Mouse (Mus musculus): ENCODE measurements around the gene Mat1a. TPM values are rescaled to one million over a fixed set of nuclear protein-coding genes. Genes with fewer than 3 reads are reported as not detected.
A peak's percentile ranks its signal among the peaks of the same experiment; 100 is the strongest.

Mat1a gene
- polyA plus RNA-seq, 1 experiment from 2014 or later = not detected

DNA sequence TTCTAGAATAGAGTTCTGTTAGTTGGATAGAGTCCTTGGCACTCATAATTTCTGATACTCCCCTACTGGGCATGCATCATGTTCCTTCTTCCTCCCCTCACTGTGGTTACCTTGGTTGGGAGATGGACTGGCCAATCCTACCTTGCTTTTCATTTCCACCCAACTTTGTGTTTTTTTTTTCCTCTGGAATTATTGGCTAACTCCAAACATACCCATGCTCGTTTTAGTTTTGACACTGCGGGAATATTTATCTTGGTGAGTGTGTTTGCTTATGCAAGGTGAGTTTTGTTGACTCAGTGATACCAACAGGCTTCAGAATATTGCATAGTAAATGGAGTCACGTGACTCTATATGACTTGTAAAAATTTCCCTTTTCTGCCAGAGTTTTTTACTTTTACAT lies 4.1 kb upstream of the Mat1a start:
- Histone ChIP-seq H3K9me3 (no peaks in the 10 kb centered on the region), H3K27me3 (ENCODE audit: poor library complexity, severe bottlenecking) (no peaks in the 10 kb centered on the region), H3K4me1 (no peaks in the 10 kb centered on the region), H3K4me3 (no peak overlapping the region), H3K27ac (no peak overlapping the region), H3K36me3 (replicated peaks) (no peaks in the 10 kb centered on the region)
- WGBS = 90% methylated on average over 3 of the region's 3 CpGs
- no peak for DNase-seq (ENCODE audit: extremely low spot score, low spot score)

DNA sequence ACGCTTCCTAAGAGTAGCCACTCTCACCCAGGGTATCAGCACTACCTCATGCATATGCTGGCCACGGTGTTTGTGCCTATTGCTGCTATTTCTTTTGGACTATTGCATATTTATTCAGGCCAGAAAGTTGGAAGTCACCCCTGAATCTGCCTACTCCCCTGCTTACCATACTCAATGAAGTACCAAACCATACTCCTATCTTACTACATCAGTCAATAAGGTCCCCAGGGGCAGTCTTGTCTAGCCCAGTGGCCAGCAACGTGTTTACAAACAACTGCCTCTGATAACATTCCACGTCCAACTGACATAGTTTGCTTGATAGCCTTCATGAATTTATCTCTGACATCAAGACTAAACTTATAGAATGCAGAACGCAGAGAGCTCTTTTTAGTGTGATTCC lies 3.6 kb upstream of the Mat1a start:
- Histone ChIP-seq H3K27ac (no peak overlapping the region), H3K4me1 (no peaks in the 10 kb centered on the region), H3K9me3 (no peaks in the 10 kb centered on the region), H3K27me3 (ENCODE audit: poor library complexity, severe bottlenecking) (no peaks in the 10 kb centered on the region), H3K4me3 (no peak overlapping the region), H3K36me3 (replicated peaks) (no peaks in the 10 kb centered on the region)
- no peak for DNase-seq (ENCODE audit: extremely low spot score, low spot score)
- 90% methylated on average over 5 of the region's 5 CpGs for WGBS

DNA sequence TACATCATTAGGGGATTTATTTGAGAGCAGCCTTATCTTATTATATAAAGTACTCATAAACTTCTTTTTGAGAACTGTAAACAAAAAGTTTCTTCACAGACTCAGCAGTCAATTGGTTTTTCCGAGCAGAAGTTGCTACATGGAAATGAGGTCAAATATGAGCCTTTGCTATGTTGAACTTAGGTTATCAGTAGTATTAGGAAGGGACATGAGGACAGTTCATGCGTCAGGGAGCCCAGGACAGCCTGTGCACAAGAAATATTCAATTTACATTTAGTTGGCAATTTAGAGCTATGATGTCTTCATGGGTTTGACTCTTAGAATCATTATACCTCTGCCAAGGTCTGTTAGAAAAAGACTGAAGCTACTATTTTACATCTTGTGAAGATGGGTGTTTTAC lies 2.6 kb upstream of the Mat1a start:
- Histone ChIP-seq H3K36me3 (replicated peaks) (no peaks in the 10 kb centered on the region), H3K4me3 (no peak overlapping the region), H3K27ac (no peak overlapping the region), H3K9me3 (no peaks in the 10 kb centered on the region), H3K4me1 (no peaks in the 10 kb centered on the region), H3K27me3 (ENCODE audit: poor library complexity, severe bottlenecking) (no peaks in the 10 kb centered on the region)
- WGBS = 83% methylated on average over 2 of the region's 2 CpGs
- DNase-seq (ENCODE audit: extremely low spot score, low spot score) = no peak

DNA sequence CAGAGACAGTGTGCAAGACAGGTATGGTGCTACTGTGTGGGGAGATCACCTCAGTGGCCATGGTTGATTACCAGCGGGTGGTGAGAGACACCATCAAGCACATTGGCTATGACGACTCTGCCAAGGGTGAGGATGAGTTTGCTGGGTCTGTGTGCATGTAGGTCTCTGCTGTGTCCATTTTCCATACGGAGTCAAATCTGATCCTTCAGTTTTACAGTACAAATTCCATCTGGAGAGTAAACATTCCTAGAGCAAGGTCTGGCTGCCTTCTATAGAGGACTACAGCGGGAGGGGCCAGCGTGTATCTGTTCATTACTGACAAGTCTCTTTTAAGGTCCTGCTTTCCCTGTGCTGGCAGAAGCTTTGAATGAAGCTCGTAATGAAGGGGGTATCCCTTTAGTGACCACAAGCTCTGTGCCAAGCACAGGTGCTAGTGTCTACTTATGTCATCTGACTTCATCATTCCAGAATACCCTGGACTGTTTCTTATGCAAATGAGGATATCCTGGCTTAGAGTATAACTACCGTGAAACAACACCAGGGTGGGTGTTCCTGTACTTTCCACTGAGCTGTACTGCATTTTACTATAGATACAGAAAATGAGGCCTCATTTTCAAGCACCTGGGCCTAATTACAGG lies 6.3 kb downstream of the Mat1a start:
- no peak overlapping the region for H3K27ac ChIP-seq
- no peaks in the 10 kb centered on the region for H3K27me3 ChIP-seq (ENCODE audit: poor library complexity, severe bottlenecking)
- no peaks in the 10 kb centered on the region for H3K36me3 ChIP-seq (replicated peaks)
- no peak overlapping the region for H3K4me3 ChIP-seq
- no peak for DNase-seq (ENCODE audit: extremely low spot score, low spot score)
- H3K4me1 ChIP-seq = no peaks in the 10 kb centered on the region
- no peaks in the 10 kb centered on the region for H3K9me3 ChIP-seq
- 88% methylated on average over 7 of the region's 7 CpGs for WGBS

DNA sequence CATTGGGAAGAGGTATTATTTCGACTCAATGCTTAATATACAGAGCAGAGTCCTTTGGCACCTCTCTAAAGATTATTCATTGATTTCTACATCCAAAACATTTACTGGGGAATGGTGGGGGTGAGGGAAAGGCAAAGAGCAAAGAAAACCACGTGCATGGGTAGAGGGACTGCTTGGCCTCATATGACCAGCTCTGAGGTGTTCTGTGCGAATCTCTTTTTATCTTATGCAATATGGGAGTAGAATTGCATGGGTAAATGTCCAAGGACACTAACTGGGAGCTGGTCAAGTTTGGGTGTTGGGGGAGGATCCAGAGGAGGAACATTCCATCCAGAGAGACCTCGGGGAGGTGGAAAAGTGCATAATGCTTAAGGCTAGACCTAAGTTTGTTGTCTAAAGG lies 8.1 kb downstream of the Mat1a start:
- no peak for DNase-seq (ENCODE audit: extremely low spot score, low spot score)
- H3K4me3 ChIP-seq = no peak overlapping the region
- 74% methylated on average over 4 of the region's 4 CpGs for WGBS
- H3K4me1 ChIP-seq = no peaks in the 10 kb centered on the region
- H3K27ac ChIP-seq = no peak overlapping the region
- no peaks in the 10 kb centered on the region for H3K36me3 ChIP-seq (replicated peaks)
- no peaks in the 10 kb centered on the region for H3K9me3 ChIP-seq
- H3K27me3 ChIP-seq (ENCODE audit: poor library complexity, severe bottlenecking) = no peaks in the 10 kb centered on the region

DNA sequence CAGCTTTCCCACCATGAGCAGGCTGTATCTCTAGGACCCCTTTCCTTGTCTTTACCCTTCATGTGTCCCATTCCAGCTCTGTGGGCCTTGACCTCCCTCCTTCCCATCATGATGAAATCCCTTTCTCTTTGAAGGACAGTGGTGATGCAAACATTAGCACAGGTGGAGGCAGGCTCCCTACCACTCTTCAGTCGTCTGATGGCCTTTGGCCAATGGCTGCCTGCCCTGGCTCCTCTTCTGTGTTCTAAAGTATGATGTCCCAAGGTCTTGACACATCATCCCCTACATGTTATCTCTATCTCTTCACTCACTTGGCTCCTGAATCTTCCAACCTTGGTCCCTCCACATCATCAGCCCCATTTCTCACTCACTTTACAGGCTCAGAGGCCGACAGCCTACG lies 11.4 kb downstream of the Mat1a start:
- no peaks in the 10 kb centered on the region for H3K36me3 ChIP-seq (replicated peaks)
- H3K27ac ChIP-seq = no peak overlapping the region
- H3K4me3 ChIP-seq = no peak overlapping the region
- DNase-seq (ENCODE audit: extremely low spot score, low spot score) = no peak
- H3K27me3 ChIP-seq (ENCODE audit: poor library complexity, severe bottlenecking) = no peaks in the 10 kb centered on the region
- WGBS = 77% methylated on average over 3 of the region's 3 CpGs
- H3K9me3 ChIP-seq = no peaks in the 10 kb centered on the region
- no peaks in the 10 kb centered on the region for H3K4me1 ChIP-seq

DNA sequence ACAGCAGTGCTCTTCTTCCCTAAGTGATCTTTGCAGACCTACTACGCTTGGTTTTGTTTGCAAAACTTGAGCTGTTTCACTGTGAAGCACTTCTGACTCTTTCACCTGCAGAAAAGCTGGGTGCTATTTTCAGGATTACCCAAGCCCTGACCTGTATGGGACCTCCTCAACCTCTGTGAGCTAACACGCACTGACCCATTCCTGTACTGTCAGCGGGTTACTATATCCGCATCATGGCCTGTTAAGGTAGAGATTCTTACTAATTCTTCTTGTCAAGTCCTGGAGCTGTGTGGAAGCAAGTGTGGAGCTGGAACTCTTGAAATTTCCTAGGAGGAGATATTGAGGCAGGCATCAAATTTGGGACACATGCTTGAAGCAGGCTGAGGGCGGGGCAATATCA lies 19.8 kb downstream of the Mat1a start:
- 91% methylated on average over 5 of the region's 5 CpGs for WGBS

DNA sequence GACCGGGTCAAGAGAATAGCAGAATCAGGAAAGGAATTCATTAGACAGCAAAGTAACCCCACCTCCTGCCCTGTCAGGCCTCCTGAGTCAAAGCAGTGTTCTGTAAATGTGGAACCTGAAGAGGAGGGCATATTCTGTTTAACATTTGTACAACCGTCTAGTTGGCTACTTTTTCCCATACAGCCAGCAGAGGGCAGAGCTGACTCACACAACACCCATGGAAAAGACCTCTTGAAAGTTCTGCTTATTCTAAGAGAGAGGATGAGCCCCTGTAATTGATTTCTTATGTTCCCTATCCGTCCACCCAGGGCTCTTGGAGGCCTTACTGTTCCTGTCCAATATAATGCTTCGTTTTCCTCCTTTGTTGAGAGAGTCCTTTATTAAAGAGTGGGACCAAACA lies 23.2 kb downstream of the Mat1a start:
- no peaks in the 10 kb centered on the region for H3K9me3 ChIP-seq
- 20% methylated on average over 4 of the region's 4 CpGs for WGBS
- H3K4me3 ChIP-seq = no peak overlapping the region
- no peaks in the 10 kb centered on the region for H3K27me3 ChIP-seq (ENCODE audit: poor library complexity, severe bottlenecking)
- H3K4me1 ChIP-seq = no peaks in the 10 kb centered on the region
- no peak overlapping the region for H3K27ac ChIP-seq
- no peaks in the 10 kb centered on the region for H3K36me3 ChIP-seq (replicated peaks)
- DNase-seq (ENCODE audit: extremely low spot score, low spot score) = peak; percentile 31

More for the DNA sequence above, 19.8 kb downstream of the Mat1a start:
- Histone ChIP-seq H3K9me3 (no peaks in the 10 kb centered on the region), H3K4me3 (no peak overlapping the region), H3K36me3 (replicated peaks) (no peaks in the 10 kb centered on the region), H3K4me1 (no peaks in the 10 kb centered on the region), H3K27me3 (ENCODE audit: poor library complexity, severe bottlenecking) (no peaks in the 10 kb centered on the region), H3K27ac (no peak overlapping the region)
- DNase-seq (ENCODE audit: extremely low spot score, low spot score) = no peak

DNA sequence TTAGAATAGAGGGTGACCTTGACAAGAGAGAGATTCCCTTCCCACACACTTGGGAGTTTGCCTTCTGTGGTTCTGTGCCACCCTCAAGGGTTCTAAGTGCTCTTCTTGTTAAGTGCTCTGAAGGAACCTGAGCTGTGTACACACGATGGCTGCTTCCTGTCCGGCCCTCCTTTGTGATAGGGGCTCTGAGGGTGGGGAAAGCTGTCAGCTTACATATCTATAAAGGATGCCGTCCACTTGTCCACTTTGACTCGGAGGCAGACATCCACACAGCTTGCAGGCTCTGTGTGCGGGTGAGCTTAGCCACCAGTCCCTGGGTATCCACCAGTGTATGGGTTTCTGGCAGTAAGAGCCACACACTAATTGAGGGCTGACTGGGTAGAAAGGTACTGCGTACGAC lies 26.7 kb downstream of the Mat1a start, which contains the start of gene Sftpa1:
TSS of gene Sftpa1 (plus strand) at position 243 of the 400 bp plus-strand sequence.
- no peak for DNase-seq (ENCODE audit: extremely low spot score, low spot score)
- Histone ChIP-seq H3K27me3 (ENCODE audit: poor library complexity, severe bottlenecking) (no peaks in the 10 kb centered on the region), H3K4me3 (no peak within 1 kb of the TSS), H3K9me3 (no peaks in the 10 kb centered on the region), H3K36me3 (replicated peaks) (no peaks in the 10 kb centered on the region), H3K4me1 (no peaks in the 10 kb centered on the region), H3K27ac (no peak within 1 kb of the TSS)
- 90% methylated on average over 7 of the region's 7 CpGs for WGBS

DNA sequence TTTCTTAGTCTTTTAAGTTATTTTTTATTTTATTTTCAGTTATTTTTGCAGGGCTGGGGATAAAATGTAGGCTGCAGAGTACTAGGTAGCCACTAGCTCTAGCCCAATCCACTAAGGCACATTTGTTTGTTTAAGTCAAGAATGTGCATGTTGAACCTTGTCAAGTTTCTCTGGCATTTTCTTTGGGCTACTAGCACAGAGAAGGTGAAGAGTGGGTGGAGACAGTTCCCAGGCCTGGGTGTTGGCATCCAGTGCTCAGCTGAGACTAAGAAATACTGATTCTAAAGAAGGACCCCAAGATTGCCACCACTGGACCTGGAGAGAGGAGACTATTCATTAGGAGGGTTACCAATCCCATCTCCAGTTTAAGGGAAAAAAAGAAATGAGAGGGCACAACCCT lies 32.2 kb downstream of the Mat1a start:
- H3K27me3 ChIP-seq (ENCODE audit: poor library complexity, severe bottlenecking) = no peaks in the 10 kb centered on the region
- no peak for DNase-seq (ENCODE audit: extremely low spot score, low spot score)
- no peak overlapping the region for H3K4me3 ChIP-seq
- no peaks in the 10 kb centered on the region; the same call in 1 of the 2 replicates for H3K9me3 ChIP-seq
- H3K4me1 ChIP-seq = no peaks in the 10 kb centered on the region
- no peaks in the 10 kb centered on the region for H3K36me3 ChIP-seq (replicated peaks)
- no peak overlapping the region for H3K27ac ChIP-seq

DNA sequence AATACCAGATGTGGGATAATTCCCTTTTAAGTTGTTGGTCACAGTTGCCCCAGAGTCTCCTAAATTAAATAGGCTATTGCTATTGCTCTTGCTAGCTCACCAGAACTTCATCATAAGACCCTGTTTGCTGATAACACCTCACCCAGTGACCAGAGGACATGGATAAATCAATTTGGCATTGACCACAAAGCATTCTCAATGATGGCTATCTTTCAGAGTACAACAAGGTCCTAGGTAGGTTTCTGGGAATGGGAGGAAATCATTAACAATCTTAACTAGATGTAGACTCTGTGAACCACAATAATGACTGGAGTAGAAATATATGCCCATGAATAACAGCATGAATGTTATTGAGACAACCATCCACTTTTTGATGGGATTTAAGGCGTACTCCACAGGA lies 35.9 kb downstream of the Mat1a start:
- Histone ChIP-seq H3K36me3 (replicated peaks) (no peaks in the 10 kb centered on the region), H3K27ac (no peak overlapping the region), H3K4me3 (no peak overlapping the region), H3K27me3 (ENCODE audit: poor library complexity, severe bottlenecking) (no peaks in the 10 kb centered on the region), H3K9me3 (no peaks in the 10 kb centered on the region; the same call in 1 of the 2 replicates), H3K4me1 (no peaks in the 10 kb centered on the region)
- DNase-seq (ENCODE audit: extremely low spot score, low spot score) = no peak
- 88% methylated on average over 1 of the region's 1 CpGs for WGBS

DNA sequence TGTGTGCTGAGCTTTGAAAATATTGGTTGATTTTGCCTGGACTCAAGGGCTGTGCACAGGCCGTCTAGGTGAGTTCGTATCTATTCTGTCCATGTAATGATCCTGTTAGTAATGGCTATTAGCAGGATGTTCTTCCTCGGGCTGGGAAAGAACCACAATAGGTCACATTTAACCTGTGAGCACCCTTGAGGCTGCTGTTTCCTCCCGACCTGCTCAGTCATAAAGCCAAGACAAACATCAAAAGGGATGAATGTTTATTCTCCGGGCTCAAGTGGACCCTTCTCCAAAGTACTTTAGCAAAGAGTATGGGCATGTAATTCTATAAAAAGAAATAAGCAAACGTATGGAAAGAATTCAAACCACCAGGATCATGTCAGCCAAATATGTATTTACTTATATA lies 41.2 kb downstream of the Mat1a start:
- Histone ChIP-seq H3K4me3 (no peak overlapping the region), H3K4me1 (no peaks in the 10 kb centered on the region), H3K36me3 (replicated peaks) (no peaks in the 10 kb centered on the region), H3K27me3 (ENCODE audit: poor library complexity, severe bottlenecking) (no peaks in the 10 kb centered on the region), H3K27ac (no peak overlapping the region), H3K9me3 (no peaks in the 10 kb centered on the region; the same call in 1 of the 2 replicates)
- no peak for DNase-seq (ENCODE audit: extremely low spot score, low spot score)
- WGBS = 78% methylated on average over 6 of the region's 6 CpGs

DNA sequence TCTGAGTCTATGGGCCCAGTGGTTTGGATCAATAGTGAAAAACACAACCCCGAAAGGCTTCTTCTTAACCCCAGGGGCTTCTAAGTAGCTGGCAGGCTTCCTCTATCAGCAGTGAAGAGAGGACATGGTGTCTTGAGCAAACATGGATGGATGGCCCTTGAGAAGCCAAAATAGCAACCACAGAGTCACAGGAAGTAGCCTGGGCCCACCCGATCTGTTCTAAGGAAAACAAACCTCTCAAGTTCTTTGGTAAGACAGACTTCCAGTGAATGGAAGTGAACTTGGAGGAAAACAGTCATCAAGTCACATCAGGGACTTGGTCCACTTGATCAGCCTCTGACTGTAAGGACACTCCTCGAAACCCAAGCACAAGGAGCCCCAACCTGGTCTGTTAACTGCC lies 42.1 kb downstream of the Mat1a start:
- 89% methylated on average over 3 of the region's 3 CpGs for WGBS

DNA sequence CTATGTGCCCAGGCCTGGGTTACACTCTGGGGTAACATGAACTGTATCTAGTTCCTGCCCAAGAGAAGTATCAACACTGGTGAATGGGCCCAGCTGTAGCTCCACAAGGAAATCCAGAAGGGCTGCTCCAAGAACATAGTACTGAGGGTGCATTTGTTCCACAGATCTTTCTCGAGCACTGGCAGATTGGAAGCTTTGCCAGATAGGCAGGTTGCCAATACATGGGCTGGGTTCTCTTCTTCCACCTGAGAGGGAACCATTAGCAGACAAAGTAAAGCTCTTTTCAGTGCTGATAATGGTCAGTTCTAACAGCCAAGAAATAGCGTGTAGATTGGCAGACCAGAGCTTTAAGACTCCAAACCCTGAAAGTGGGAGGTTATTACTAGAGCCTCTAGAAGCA lies 42.5 kb downstream of the Mat1a start:
- Histone ChIP-seq H3K27ac (no peak overlapping the region), H3K9me3 (no peaks in the 10 kb centered on the region), H3K4me1 (no peaks in the 10 kb centered on the region), H3K36me3 (replicated peaks) (no peaks in the 10 kb centered on the region), H3K4me3 (no peak overlapping the region), H3K27me3 (ENCODE audit: poor library complexity, severe bottlenecking) (no peaks in the 10 kb centered on the region)
- 86% methylated on average over 2 of the region's 2 CpGs for WGBS
- no peak for DNase-seq (ENCODE audit: extremely low spot score, low spot score)

More for the DNA sequence above, 42.1 kb downstream of the Mat1a start:
- Histone ChIP-seq H3K4me1 (no peaks in the 10 kb centered on the region), H3K27ac (no peak overlapping the region), H3K9me3 (no peaks in the 10 kb centered on the region; the same call in 1 of the 2 replicates), H3K4me3 (no peak overlapping the region), H3K27me3 (ENCODE audit: poor library complexity, severe bottlenecking) (no peaks in the 10 kb centered on the region), H3K36me3 (replicated peaks) (no peaks in the 10 kb centered on the region)
- no peak for DNase-seq (ENCODE audit: extremely low spot score, low spot score)

Data from forebrain, embryonic 10.5 days (tissue).